ENCODE assay signal across 13 mouse cellular contexts in genomic region chr1:71575987-71576386, GRCm38 (mm10). TPM values are rescaled to one million over a fixed set of nuclear protein-coding genes. Genes with fewer than 3 reads are reported as not detected.
DNase-seq lines count a peak whose midpoint lies in the region; ATAC-seq and TF ChIP-seq lines count a peak whose summit lies in the region.
"Had no signal": no experiment of that assay in that cellular context is flagged by ENCODE, and none has a peak within 500 bp of the region (broad histone marks: within the 10 kb centered on the region; RNA-seq: fewer than 3 reads in every experiment).

No protein-coding gene starts in this region.

- H3K4me2 ChIP-seq in forebrain, embryonic 14.5 days (ENCODE audit: low read length), result no peak overlapping the region
- no peak overlapping the region for H3K4me2 ChIP-seq in forebrain, embryonic 12.5 days
- no peak overlapping the region for H3K4me2 ChIP-seq in midbrain, postnatal 0 days (ENCODE audit: low read depth, low read length, poor library complexity, severe bottlenecking)
- no peak overlapping the region for H3K4me2 ChIP-seq in midbrain, embryonic 11.5 days
- H3K4me2 ChIP-seq: hindbrain, embryonic 15.5 days; liver, embryonic 13.5 days had no signal

- no peak for TF ChIP-seq CTCF in midbrain, postnatal 0 days (IDR thresholded peaks at IDR 0.05)

- no peak overlapping the region for H3K27ac ChIP-seq in forebrain, embryonic 14.5 days (ENCODE audit: low read depth, low read length)
- no peak overlapping the region for H3K27ac ChIP-seq in forebrain, embryonic 12.5 days
- H3K27ac ChIP-seq in midbrain, postnatal 0 days (ENCODE audit: low read depth, low read length), result no peak overlapping the region
- no peak overlapping the region for H3K27ac ChIP-seq in midbrain, embryonic 11.5 days (ENCODE audit: low read depth, low read length)
- H3K27ac ChIP-seq: forebrain, embryonic 10.5 days; hindbrain, embryonic 15.5 days; left cerebral cortex, adult 2 months; liver, embryonic 13.5 days had no signal

- H3K9ac ChIP-seq in forebrain, embryonic 14.5 days (ENCODE audit: low read length), result no peak overlapping the region
- no peak overlapping the region for H3K9ac ChIP-seq in forebrain, embryonic 12.5 days
- no peak overlapping the region for H3K9ac ChIP-seq in midbrain, postnatal 0 days (replicated peaks; ENCODE audit: low read length, poor library complexity, severe bottlenecking)
- H3K9ac ChIP-seq in midbrain, embryonic 11.5 days (ENCODE audit: low read length), result no peak overlapping the region
- H3K9ac ChIP-seq: hindbrain, embryonic 15.5 days; liver, embryonic 13.5 days had no signal

- H3K4me3 ChIP-seq in forebrain, embryonic 14.5 days (ENCODE audit: low read depth, low read length), result no peak overlapping the region
- no peak overlapping the region for H3K4me3 ChIP-seq in forebrain, embryonic 12.5 days (replicated peaks)
- no peak overlapping the region for H3K4me3 ChIP-seq in midbrain, postnatal 0 days (ENCODE audit: low read depth, low read length)
- no peak overlapping the region for H3K4me3 ChIP-seq in midbrain, embryonic 11.5 days (ENCODE audit: low read depth, low read length)
- H3K4me3 ChIP-seq: forebrain, embryonic 10.5 days; hindbrain, embryonic 15.5 days; left cerebral cortex, adult 2 months; liver, embryonic 13.5 days had no signal

- 0 out of 2 replicates have a peak, but pooled peaks have one; percentile 12 for ATAC-seq in forebrain, embryonic 14.5 days
- ATAC-seq in forebrain, embryonic 12.5 days (ENCODE audit: low FRiP score), result no peak
- ATAC-seq in midbrain, postnatal 0 days (ENCODE audit: low FRiP score), result no peak
- ATAC-seq in midbrain, embryonic 11.5 days (ENCODE audit: low FRiP score), result no peak

- H3K9me3 ChIP-seq in forebrain, embryonic 14.5 days (replicated peaks; ENCODE audit: control insufficient read depth, low read length), result no peaks in the 10 kb centered on the region
- no peaks in the 10 kb centered on the region for H3K9me3 ChIP-seq in forebrain, embryonic 12.5 days
- no peaks in the 10 kb centered on the region for H3K9me3 ChIP-seq in midbrain, postnatal 0 days (ENCODE audit: low read length)
- no peaks in the 10 kb centered on the region for H3K9me3 ChIP-seq in midbrain, embryonic 11.5 days (ENCODE audit: control insufficient read depth, low read length)
- H3K9me3 ChIP-seq: forebrain, embryonic 10.5 days; hindbrain, embryonic 15.5 days; liver, embryonic 13.5 days had no signal

- H3K27me3 ChIP-seq in forebrain, embryonic 14.5 days (replicated peaks; ENCODE audit: control insufficient read depth, insufficient read depth, low read length), result no peaks in the 10 kb centered on the region
- H3K27me3 ChIP-seq in forebrain, embryonic 12.5 days, result no peaks in the 10 kb centered on the region
- H3K27me3 ChIP-seq in midbrain, postnatal 0 days (ENCODE audit: insufficient read depth, low read length), result no peaks in the 10 kb centered on the region
- H3K27me3 ChIP-seq in midbrain, embryonic 11.5 days (ENCODE audit: control insufficient read depth, insufficient read depth, low read length), result no peaks in the 10 kb centered on the region
- H3K27me3 ChIP-seq: hindbrain, embryonic 15.5 days; liver, embryonic 13.5 days had no signal

- DNase-seq in forebrain, embryonic 14.5 days (ENCODE audit: low spot score), result no peak
- peak; percentile 42 for DNase-seq in midbrain, postnatal 0 days (ENCODE audit: low spot score)
- no peak for DNase-seq in midbrain, embryonic 11.5 days (ENCODE audit: low spot score, missing footprints)
- DNase-seq in cerebellum, postnatal 36 days, result peak; percentile 42 to 50
- no peak for DNase-seq in ovary, postnatal 36 days (ENCODE audit: low spot score)
- DNase-seq in right cerebral cortex, adult 2 months (ENCODE audit: low spot score in 2 of 2), result no peak
- no peak for DNase-seq in right cerebral cortex, postnatal 25 days
- DNase-seq: gastrocnemius, postnatal 10 days; liver, embryonic 13.5 days had no signal

- WGBS in forebrain, embryonic 14.5 days, result 85% methylated on average over 7 of the region's 7 CpGs
- 95% methylated on average over 7 of the region's 7 CpGs for WGBS in forebrain, embryonic 12.5 days
- WGBS in midbrain, postnatal 0 days, result 76% methylated on average over 7 of the region's 7 CpGs
- WGBS in midbrain, embryonic 11.5 days, result 93% methylated on average over 7 of the region's 7 CpGs

- H3K4me1 ChIP-seq in forebrain, embryonic 14.5 days (ENCODE audit: control insufficient read depth, insufficient read depth, low read length), result no peaks in the 10 kb centered on the region
- H3K4me1 ChIP-seq in forebrain, embryonic 12.5 days, result no peaks in the 10 kb centered on the region
- no peaks in the 10 kb centered on the region for H3K4me1 ChIP-seq in midbrain, postnatal 0 days (ENCODE audit: insufficient read depth, low read length)
- no peaks in the 10 kb centered on the region for H3K4me1 ChIP-seq in midbrain, embryonic 11.5 days (ENCODE audit: control insufficient read depth, insufficient read depth, low read length)
- H3K4me1 ChIP-seq: forebrain, embryonic 10.5 days; hindbrain, embryonic 15.5 days; liver, embryonic 13.5 days had no signal

- peaks cover 71% of the 10 kb centered on the region for H3K36me3 ChIP-seq in forebrain, embryonic 14.5 days (ENCODE audit: control insufficient read depth, insufficient read depth, low read length)
- H3K36me3 ChIP-seq in forebrain, embryonic 12.5 days (replicated peaks), result peaks cover 73% of the 10 kb centered on the region
- peaks cover 34% of the 10 kb centered on the region for H3K36me3 ChIP-seq in midbrain, postnatal 0 days (ENCODE audit: insufficient read depth, low read length)
- H3K36me3 ChIP-seq in midbrain, embryonic 11.5 days (ENCODE audit: control insufficient read depth, insufficient read depth, low read length), result peaks cover 16% of the 10 kb centered on the region

RNA-seq across cellular contexts. Expression of gene Atic, which starts 19.0 kb away (rescaled TPM):
- polyA plus RNA-seq in forebrain, embryonic 14.5 days (2014; fragmentation: Nextera tagmentation; extraction: Ambion mirVana), result 41.4 and 43.0 TPM in 2 replicates
- 37.4 and 37.7 TPM in 2 replicates for polyA plus RNA-seq in forebrain, embryonic 12.5 days (2016; fragmentation: Nextera tagmentation; extraction: Ambion mirVana)
- total RNA-seq in midbrain, postnatal 0 days (2014; rRNA removed), result 44.7 and 47.8 TPM in 2 replicates
- polyA plus RNA-seq in midbrain, postnatal 0 days (2015; fragmentation: Nextera tagmentation; extraction: Ambion mirVana), result 26.5 and 27.4 TPM in 2 replicates
- 38.8 and 42.9 TPM in 2 replicates for polyA plus RNA-seq in midbrain, embryonic 11.5 days (2014; fragmentation: Nextera tagmentation; extraction: Ambion mirVana)

Comparison
In these comparisons a context has a peak if more than half of its experiments do, and no peak if none do; other contexts are left out.
1. DNase-seq: peak in midbrain, postnatal 0 days (single experiment) and cerebellum, postnatal 36 days (2 of 2); none in forebrain, embryonic 14.5 days (single experiment), midbrain, embryonic 11.5 days (single experiment), ovary, postnatal 36 days (single experiment), right cerebral cortex, adult 2 months (0 of 2) and right cerebral cortex, postnatal 25 days (single experiment).